Mouse (Mus musculus) midbrain, embryonic 10.5 days (tissue): ENCODE results near the gene Lysmd2. TPM values are rescaled to one million over a fixed set of nuclear protein-coding genes. Genes with fewer than 3 reads are reported as not detected.

Experiments used
- DNase-seq: peaks from one replicate; pipeline ENCODE4 v3.0.0-alpha.2; 2017; ENCODE audit warnings: low spot score
- H3K27ac ChIP-seq: fragments of 300-500 bp; sonication (generic); replicated peaks from 2 replicates; pipeline ENCODE4 v1.5.1; 2016; ENCODE audit warnings: mild to moderate bottlenecking
- H3K27me3 ChIP-seq: fragments of 300-500 bp; sonication (generic); 2 replicates; pipeline ENCODE4 v1.6.1; 2016; ENCODE audit warnings: low read depth, mild to moderate bottlenecking; ENCODE audit not compliant: poor library complexity, severe bottlenecking
- H3K36me3 ChIP-seq: fragments of 300-500 bp; sonication (generic); 2 replicates; pipeline ENCODE4 v1.6.1; 2016; ENCODE audit warnings: mild to moderate bottlenecking, moderate library complexity
- H3K4me1 ChIP-seq: fragments of 300-500 bp; sonication (generic); 2 replicates; pipeline ENCODE4 v1.6.1; 2016
- H3K4me3 ChIP-seq: fragments of 300-500 bp; sonication (generic); 2 replicates; pipeline ENCODE4 v1.5.1; 2016; ENCODE audit warnings: mild to moderate bottlenecking, moderate library complexity
- H3K9me3 ChIP-seq: fragments of 300-500 bp; sonication (generic); replicated peaks from 2 replicates; pipeline ENCODE4 v1.6.1; 2016; ENCODE audit warnings: mild to moderate bottlenecking
- whole genome bisulfite sequencing: fragments of 180-500 bp; shearing (Covaris S2); methylation state at CpG from one replicate; pipeline ENCODE4 v1.1.7; 2016; 5-methylcytosine and 5-hydroxymethylcytosine counted together
- polyA plus RNA-seq: library from polyadenylated mRNA; unstranded; fragments of >200 nt; fragmentation: Nextera tagmentation; extraction: Ambion mirVana; gene quantifications from 2 replicates; pipeline ENCODE4 v1.2.1, GENCODE M21; 2016

The Lysmd2 gene
- polyA plus RNA-seq: 9.3 and 12.1 TPM in 2 replicates

DNA sequence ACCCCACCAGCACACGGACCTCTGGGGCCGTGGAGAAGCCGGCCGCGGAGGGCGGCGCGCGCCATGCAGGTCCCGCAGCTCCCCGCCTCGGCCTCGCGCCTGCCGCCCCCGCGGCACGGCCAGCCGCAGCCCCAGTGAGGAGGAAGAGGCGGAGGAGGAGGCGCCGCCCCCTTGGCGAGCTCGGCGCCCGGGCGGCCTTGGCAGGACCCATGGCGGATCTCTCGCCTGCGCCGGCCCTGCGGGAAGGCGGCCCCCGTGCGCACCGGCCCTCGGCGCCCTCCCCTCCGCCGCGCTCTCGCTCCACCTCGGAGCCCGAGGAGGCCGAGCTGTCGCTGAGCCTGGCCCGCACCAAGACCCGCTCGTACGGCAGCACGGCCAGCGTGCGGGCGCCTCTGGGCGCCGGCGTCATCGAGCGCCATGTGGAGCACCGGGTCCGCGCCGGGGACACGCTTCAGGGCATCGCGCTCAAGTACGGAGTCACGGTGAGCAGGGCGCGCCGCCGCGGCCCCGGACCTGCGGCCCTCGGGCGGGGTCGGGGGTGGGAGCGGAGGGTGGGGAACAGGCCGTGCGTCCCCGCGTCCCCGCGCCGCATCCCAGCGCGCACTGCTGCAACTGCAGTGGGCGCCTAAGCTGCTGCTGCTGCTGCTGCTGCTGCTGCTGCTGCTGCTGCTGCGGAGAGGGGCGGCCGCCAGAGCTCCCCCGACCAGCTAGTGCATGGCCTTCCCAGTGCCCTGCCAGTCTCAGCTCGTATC is at the start of gene Lysmd2:
Gene Lysmd2 (plus strand): TSS at position 186 of the 752 bp plus-strand sequence.
- Histone ChIP-seq H3K4me1 (peaks cover 14% of the 10 kb centered on the region), H3K27ac (peak within 1 kb of the TSS; percentile 94), H3K27me3 (peaks cover 26% of the 10 kb centered on the region), H3K4me3 (peak within 1 kb of the TSS; percentile 89), H3K9me3 (no peaks in the 10 kb centered on the region), H3K36me3 (no peaks in the 10 kb centered on the region)
- under 1% methylated on average over 93 of the region's 94 CpGs for WGBS
- peak; percentile 76 for DNase-seq

- DNase-seq: no peak
- Histone ChIP-seq H3K9me3 (no peaks in the 10 kb centered on the region), H3K4me3 (no peak overlapping the region), H3K27ac (no peak overlapping the region), H3K27me3 (no peaks in the 10 kb centered on the region), H3K36me3 (peaks cover 55% of the 10 kb centered on the region), H3K4me1 (no peaks in the 10 kb centered on the region)
- 93% methylated on average over 6 of the region's 6 CpGs for WGBS
Measured at GRCm38 (mm10) chr9:75579321-75579720, 46.2 kb upstream of the Lysmd2 start.

GRCm38 (mm10) chr9:75581694-75582350 is 43.7 kb upstream of the Lysmd2 start:
- DNase-seq: no peak
- peaks cover 52% of the 10 kb centered on the region for H3K36me3 ChIP-seq

GRCm38 (mm10) chr9:75589850-75590790 is 35.4 kb upstream of the Lysmd2 start:
- 88% methylated on average over 15 of the region's 15 CpGs for WGBS
- Histone ChIP-seq H3K27ac (no peak overlapping the region), H3K9me3 (no peaks in the 10 kb centered on the region), H3K4me3 (no peak overlapping the region), H3K4me1 (no peaks in the 10 kb centered on the region), H3K36me3 (peaks cover 82% of the 10 kb centered on the region), H3K27me3 (no peaks in the 10 kb centered on the region)
- DNase-seq: no peak

More at GRCm38 (mm10) chr9:75581694-75582350, 43.7 kb upstream of the Lysmd2 start:
- Histone ChIP-seq H3K27me3 (no peaks in the 10 kb centered on the region), H3K4me1 (no peaks in the 10 kb centered on the region), H3K4me3 (no peak overlapping the region), H3K27ac (no peak overlapping the region), H3K9me3 (no peaks in the 10 kb centered on the region)
- whole genome bisulfite sequencing: 53% methylated on average over 7 of the region's 7 CpGs

DNA sequence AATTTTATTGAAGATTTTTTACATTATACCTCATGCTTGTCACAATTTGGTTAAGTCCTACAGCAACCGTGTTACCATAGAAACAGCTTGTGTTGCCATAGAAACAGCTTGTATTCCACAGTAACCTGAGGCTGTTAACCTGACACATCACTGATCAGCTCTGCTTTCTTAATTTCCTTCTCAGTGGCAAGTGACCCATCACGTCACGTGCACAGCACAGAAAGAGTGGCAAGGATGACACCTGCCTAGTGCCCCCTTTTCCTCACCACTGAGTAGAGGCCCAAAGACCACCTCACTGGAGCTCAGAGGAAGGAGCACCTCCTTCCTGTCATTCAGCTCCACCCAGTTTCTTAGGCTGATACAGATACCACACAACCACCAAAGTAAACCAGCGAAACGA is 32.1 kb upstream of the Lysmd2 start:
- no peak overlapping the region for H3K4me3 ChIP-seq
- WGBS: 91% methylated on average over 5 of the region's 5 CpGs
- no peaks in the 10 kb centered on the region for H3K27me3 ChIP-seq
- DNase-seq: no peak
- H3K9me3 ChIP-seq: no peaks in the 10 kb centered on the region
- H3K36me3 ChIP-seq: peaks cover 63% of the 10 kb centered on the region
- no peak overlapping the region for H3K27ac ChIP-seq
- H3K4me1 ChIP-seq: no peaks in the 10 kb centered on the region

DNA sequence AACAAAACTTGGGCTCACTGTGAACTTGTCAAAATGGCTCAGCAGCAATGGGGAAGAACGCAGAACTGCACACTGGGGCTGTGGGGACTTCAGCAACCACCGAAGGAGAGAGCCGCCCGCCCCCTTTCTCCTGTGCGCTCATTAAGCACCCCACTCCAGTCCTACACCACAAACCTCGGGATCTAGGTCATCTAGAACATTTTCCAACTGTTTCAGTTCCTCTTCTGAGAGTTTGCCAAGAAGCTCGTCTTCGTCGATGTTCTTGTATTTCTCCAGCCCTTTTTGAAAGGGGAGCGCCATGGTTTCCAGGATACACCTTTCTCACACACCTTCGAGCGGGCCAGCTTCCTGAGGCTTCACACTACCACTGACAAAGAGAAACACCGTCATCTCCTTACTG is 28.5 kb upstream of the Lysmd2 start:
- H3K27ac ChIP-seq: no peak overlapping the region
- no peaks in the 10 kb centered on the region for H3K9me3 ChIP-seq
- no peak overlapping the region for H3K4me3 ChIP-seq
- peaks cover 31% of the 10 kb centered on the region for H3K36me3 ChIP-seq
- no peaks in the 10 kb centered on the region for H3K27me3 ChIP-seq
- no peak for DNase-seq
- WGBS: 91% methylated on average over 13 of the region's 13 CpGs
- peaks cover 6% of the 10 kb centered on the region for H3K4me1 ChIP-seq

- Histone ChIP-seq H3K27ac (no peak overlapping the region), H3K9me3 (no peaks in the 10 kb centered on the region), H3K4me1 (peaks cover 6% of the 10 kb centered on the region), H3K4me3 (no peak overlapping the region), H3K27me3 (no peaks in the 10 kb centered on the region), H3K36me3 (peaks cover 26% of the 10 kb centered on the region)
- 87% methylated on average over 4 of the region's 4 CpGs for WGBS
- no peak for DNase-seq
Measured at GRCm38 (mm10) chr9:75597596-75597995, 27.9 kb upstream of the Lysmd2 start.

GRCm38 (mm10) chr9:75599191-75599841 is 26.2 kb upstream of the Lysmd2 start:
- peaks cover 17% of the 10 kb centered on the region for H3K36me3 ChIP-seq
- no peaks in the 10 kb centered on the region; the same call in 1 of the 2 replicates for H3K9me3 ChIP-seq
- no peak overlapping the region for H3K27ac ChIP-seq
- no peak overlapping the region for H3K4me3 ChIP-seq
- WGBS: 53% methylated on average over 5 of the region's 5 CpGs
- no peak for DNase-seq
- peaks cover 6% of the 10 kb centered on the region for H3K4me1 ChIP-seq
- H3K27me3 ChIP-seq: no peaks in the 10 kb centered on the region

DNA sequence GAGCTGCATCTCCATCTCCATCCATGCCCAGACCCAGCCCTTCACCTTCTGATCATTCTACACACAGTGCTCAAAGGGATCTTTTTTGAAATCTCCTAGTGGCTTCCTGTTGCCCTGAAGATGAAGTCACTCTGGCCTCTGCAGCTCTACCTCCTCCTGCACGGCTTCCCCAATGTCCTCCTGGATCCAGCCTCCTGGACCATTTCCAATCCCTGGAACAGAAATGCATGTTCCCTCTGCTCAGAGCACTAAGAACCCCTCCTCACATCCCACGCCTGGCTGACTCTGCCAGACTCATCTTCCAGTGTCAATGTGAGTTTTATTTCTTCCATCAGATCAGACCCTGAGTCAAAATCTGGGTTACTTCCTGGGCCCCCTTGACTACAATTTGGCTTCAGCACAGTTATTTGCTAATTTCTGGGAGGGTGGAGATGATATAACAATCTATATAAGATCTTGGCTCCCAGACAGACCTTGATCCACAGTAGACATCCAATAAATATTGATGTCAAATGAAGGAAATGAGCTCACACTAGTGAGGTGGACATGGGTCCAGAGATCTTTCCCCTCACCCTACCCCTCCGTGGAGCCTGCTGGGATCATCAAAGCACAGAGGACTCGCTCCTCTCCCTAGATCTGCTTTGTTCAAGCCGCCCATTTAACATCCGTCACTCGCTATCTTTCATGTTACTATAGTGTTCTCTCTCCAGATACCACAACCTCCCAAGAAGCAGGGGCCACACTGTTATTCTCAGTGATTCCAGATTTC is 25.2 kb upstream of the Lysmd2 start:
- Histone ChIP-seq H3K9me3 (no peaks in the 10 kb centered on the region; the same call in 1 of the 2 replicates), H3K4me3 (no peak overlapping the region), H3K27ac (no peak overlapping the region), H3K4me1 (peaks cover 6% of the 10 kb centered on the region), H3K27me3 (no peaks in the 10 kb centered on the region), H3K36me3 (peaks cover 16% of the 10 kb centered on the region)
- DNase-seq: no peak
- 83% methylated on average over 7 of the region's 7 CpGs for WGBS

- 60% methylated on average over 12 of the region's 12 CpGs for WGBS
- DNase-seq: no peak
- Histone ChIP-seq H3K36me3 (peaks cover 16% of the 10 kb centered on the region), H3K9me3 (no peaks in the 10 kb centered on the region; the same call in 1 of the 2 replicates), H3K4me3 (no peak overlapping the region), H3K4me1 (peaks cover 6% of the 10 kb centered on the region), H3K27ac (no peak overlapping the region), H3K27me3 (no peaks in the 10 kb centered on the region)
Measured at GRCm38 (mm10) chr9:75601510-75601909, 24.0 kb upstream of the Lysmd2 start.

DNA sequence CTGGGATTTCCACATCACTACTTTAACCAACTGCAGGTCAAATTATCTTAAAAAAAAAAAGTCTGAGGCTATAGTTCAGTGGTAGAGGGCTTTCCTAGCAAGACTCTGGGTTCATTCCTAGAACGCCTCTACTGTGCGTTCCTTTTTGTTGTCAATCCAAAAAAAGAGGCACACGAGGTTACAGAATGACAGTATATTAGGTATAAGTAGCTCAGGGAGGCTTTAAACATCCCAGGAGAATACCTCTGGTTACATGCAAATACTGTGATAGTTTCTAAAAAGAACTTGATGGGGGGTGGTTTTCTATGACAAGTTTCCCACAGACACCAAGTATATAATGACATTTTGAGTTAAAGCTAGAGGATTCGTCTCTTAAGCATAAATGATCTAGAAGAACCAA is 18.0 kb upstream of the Lysmd2 start:
- peaks cover 5% of the 10 kb centered on the region; the same call in 1 of the 2 replicates for H3K27me3 ChIP-seq
- no peak overlapping the region for H3K27ac ChIP-seq
- H3K9me3 ChIP-seq: no peaks in the 10 kb centered on the region; the same call in 1 of the 2 replicates
- H3K4me1 ChIP-seq: peaks cover 13% of the 10 kb centered on the region
- H3K4me3 ChIP-seq: no peak overlapping the region
- WGBS: 92% methylated on average over 4 of the region's 4 CpGs
- H3K36me3 ChIP-seq: peaks cover 18% of the 10 kb centered on the region
- DNase-seq: no peak
